Mouse (Mus musculus): ENCODE measurements around the gene Kif2a. TPM values are rescaled to one million over a fixed set of nuclear protein-coding genes. Genes with fewer than 3 reads are reported as not detected.
"Not testable (repeated sequence)": the region's sequence is repeated elsewhere in the genome, so short reads cannot be mapped to it uniquely, and the experiment has no call there.

Gene Kif2a
- polyA plus RNA-seq, 1 experiment from 2014 or later: 16.2 TPM

GRCm38 (mm10) chr13:106941211-106941976 is 80.5 kb downstream of the Kif2a start:
- Histone ChIP-seq H3K27ac (no peak overlapping the region), H3K4me1 (no peaks in the 10 kb centered on the region), H3K36me3 (no peaks in the 10 kb centered on the region), H3K27me3 (ENCODE audit: low read depth, poor library complexity, severe bottlenecking) (no peaks in the 10 kb centered on the region), H3K4me3 (peak overlapping the region; percentile 19; the same call in 1 of the 2 replicates), H3K9me3 (replicated peaks) (no peaks in the 10 kb centered on the region)
- WGBS: 25% methylated on average over 7 of the region's 7 CpGs
- DNase-seq (ENCODE audit: low spot score): peak; percentile 45

DNA sequence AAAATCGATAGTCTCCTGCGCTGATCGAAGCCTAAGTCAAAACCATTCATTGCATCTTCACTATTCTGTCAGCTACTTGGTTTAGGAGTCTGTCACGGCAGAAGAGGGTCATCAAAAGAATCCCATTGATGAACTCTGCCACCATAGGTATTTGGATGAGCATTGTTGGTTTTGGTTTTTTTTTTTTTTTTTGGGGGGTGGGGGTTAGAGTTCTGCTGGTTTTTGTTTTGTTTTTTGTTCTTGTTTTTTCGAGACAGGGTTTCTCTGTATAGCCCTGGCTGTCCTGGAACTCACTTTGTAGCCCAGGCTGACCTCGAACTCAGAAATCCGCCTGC is 84.8 kb downstream of the Kif2a start:
- 0 out of 2 replicates have a peak, but pooled peaks cover 5% of the 10 kb centered on the region for H3K4me1 ChIP-seq
- no peaks in the 10 kb centered on the region for H3K27me3 ChIP-seq (ENCODE audit: low read depth, poor library complexity, severe bottlenecking)
- WGBS: 26% methylated on average over 7 of the region's 7 CpGs
- DNase-seq (ENCODE audit: low spot score): no peak
- H3K27ac ChIP-seq: peak overlapping the region; percentile 94
- H3K36me3 ChIP-seq: 0 out of 2 replicates have a peak, but pooled peaks cover 5% of the 10 kb centered on the region
- peak overlapping the region; percentile 99 for H3K4me3 ChIP-seq
- H3K9me3 ChIP-seq (replicated peaks): no peaks in the 10 kb centered on the region

DNA sequence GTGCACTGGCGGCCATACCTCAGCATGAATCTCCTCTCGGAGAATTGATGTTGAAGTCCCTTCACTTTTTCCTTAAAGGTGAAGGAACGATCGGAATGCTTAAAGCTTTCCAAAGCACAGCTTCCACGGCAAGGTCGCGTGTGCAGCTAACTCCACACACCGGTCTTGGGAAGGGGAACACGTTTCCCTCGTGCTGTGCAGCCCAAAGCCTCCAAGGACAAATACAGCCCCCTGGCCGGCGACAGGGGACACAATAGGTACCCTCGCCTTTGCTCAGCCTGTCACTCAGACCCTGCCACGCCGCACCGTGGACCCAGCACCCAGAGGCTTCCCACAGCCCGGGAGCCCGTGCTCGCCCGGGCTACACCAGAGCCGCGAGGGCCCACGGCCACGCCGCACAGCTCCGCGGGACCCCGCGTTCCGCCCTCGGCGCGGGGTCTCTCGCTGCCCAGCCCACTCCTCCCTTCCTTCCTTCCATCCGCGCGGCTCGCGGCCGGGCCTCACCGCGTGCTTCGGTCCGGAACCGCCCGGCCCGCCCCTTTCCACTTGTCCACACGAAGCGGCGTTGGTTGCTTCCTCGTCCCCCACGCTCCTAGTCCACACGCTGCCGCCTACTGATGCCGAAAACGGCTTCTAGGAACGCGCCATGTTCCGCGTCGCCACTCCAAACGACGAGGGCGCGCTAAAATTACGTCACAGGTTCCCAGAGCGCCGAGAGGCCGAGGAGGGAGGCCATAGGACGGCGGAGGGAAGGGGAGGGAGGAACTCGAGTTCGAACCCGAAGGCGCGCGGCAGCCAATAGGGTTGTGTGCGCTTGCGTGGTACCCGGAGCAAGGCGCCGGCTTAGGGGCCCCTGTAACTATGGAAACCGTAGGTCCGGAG is 85.4 kb downstream of the Kif2a start, which contains the start of gene Ipo11:
TSS of gene Ipo11 (minus strand) at position 703 of the 882 bp plus-strand sequence.
- Histone ChIP-seq H3K4me3 (peak within 1 kb of the TSS; percentile 99), H3K4me1 (0 out of 2 replicates have a peak, but pooled peaks cover 5% of the 10 kb centered on the region), H3K27me3 (ENCODE audit: low read depth, poor library complexity, severe bottlenecking) (no peaks in the 10 kb centered on the region), H3K27ac (peak within 1 kb of the TSS; percentile 94), H3K36me3 (0 out of 2 replicates have a peak, but pooled peaks cover 5% of the 10 kb centered on the region), H3K9me3 (replicated peaks) (no peaks in the 10 kb centered on the region)
- peak; percentile 95 for DNase-seq (ENCODE audit: low spot score)
- WGBS: under 1% methylated on average over 84 of the region's 84 CpGs

DNA sequence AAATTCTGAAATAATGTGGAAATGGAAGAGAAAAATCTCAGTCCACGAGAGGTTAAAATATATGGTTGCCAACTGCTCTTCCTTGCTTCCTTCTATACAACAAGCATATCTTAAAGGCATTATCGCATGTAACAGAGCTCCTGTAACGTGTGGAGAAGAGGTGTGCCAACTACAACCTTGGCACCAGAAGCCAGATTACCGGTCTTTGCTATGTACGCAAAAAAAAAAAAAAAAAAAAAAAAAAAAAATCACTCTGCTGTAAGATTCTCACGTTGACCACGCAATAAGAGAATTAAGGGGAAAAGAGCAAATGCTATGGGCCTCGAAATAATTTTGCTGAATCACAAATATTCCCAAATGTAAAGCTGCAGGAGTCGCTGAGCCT is 86.1 kb downstream of the Kif2a start:
- Histone ChIP-seq H3K27ac (peak overlapping the region; percentile 94), H3K4me3 (peak overlapping the region; percentile 99)

DNA sequence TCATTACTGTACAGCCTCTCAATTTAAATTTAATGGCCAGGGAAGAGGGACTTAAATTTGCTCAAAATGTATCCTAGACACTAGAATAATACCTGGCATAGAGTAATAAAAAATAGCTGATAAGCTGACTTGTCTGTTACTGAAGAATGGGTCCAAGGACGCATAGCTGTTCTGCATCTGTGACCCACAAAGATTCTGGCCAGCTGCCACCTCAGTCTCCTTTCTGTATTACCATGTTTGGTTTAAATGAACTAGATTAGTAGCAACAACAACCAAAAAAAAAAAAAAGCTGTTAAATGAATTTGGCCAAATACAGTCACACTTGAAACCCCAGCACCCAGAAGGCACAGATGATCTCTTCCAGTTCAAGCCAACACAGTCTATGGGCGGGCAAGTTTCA is 92.7 kb downstream of the Kif2a start:
- Histone ChIP-seq H3K27me3 (ENCODE audit: low read depth, poor library complexity, severe bottlenecking) (no peaks in the 10 kb centered on the region), H3K9me3 (replicated peaks) (no peaks in the 10 kb centered on the region; the same call in 1 of the 2 replicates), H3K4me3 (no peak overlapping the region), H3K4me1 (no peaks in the 10 kb centered on the region), H3K36me3 (peaks cover 41% of the 10 kb centered on the region), H3K27ac (no peak overlapping the region)
- WGBS: 97% methylated on average over 2 of the region's 2 CpGs
- no peak for DNase-seq (ENCODE audit: low spot score)

More for the DNA sequence above, 86.1 kb downstream of the Kif2a start:
- no peaks in the 10 kb centered on the region for H3K9me3 ChIP-seq (replicated peaks)
- 0 out of 2 replicates have a peak, but pooled peaks cover 5% of the 10 kb centered on the region for H3K36me3 ChIP-seq
- DNase-seq (ENCODE audit: low spot score): no peak
- H3K27me3 ChIP-seq (ENCODE audit: low read depth, poor library complexity, severe bottlenecking): no peaks in the 10 kb centered on the region
- 7% methylated on average over 9 of the region's 9 CpGs for WGBS
- 0 out of 2 replicates have a peak, but pooled peaks cover 5% of the 10 kb centered on the region for H3K4me1 ChIP-seq

DNA sequence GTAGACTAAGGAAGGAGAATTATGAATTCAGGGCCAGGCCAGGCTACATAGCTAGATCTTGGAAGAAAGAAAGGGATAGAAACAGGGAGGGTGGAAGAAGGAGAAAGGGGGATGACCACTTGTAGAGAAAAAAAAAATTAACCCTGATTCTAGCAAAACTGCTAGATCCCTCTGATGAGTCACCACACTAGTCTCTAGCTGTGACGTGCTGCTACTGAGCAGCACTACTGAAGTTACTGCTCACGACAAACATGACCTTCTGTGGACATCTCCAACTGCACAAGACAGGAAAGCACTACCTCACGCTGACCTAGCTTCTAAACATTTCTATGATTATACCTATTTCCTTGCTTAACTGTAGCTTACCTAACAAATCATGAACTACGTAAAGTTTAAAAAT is 93.6 kb downstream of the Kif2a start:
- no peaks in the 10 kb centered on the region for H3K4me1 ChIP-seq
- no peaks in the 10 kb centered on the region; the same call in 1 of the 2 replicates for H3K9me3 ChIP-seq (replicated peaks)
- no peak overlapping the region for H3K27ac ChIP-seq
- H3K27me3 ChIP-seq (ENCODE audit: low read depth, poor library complexity, severe bottlenecking): no peaks in the 10 kb centered on the region
- H3K36me3 ChIP-seq: peaks cover 46% of the 10 kb centered on the region
- no peak for DNase-seq (ENCODE audit: low spot score)
- H3K4me3 ChIP-seq: no peak overlapping the region
- WGBS: 94% methylated on average over 4 of the region's 4 CpGs

- peaks cover 66% of the 10 kb centered on the region for H3K36me3 ChIP-seq
- DNase-seq (ENCODE audit: low spot score); H3K4me3 ChIP-seq; H3K27me3 ChIP-seq (ENCODE audit: low read depth, poor library complexity, severe bottlenecking); H3K27ac ChIP-seq; H3K4me1 ChIP-seq; H3K9me3 ChIP-seq (replicated peaks): not testable (repeated sequence)
- WGBS: 91% methylated on average over 3 of the region's 3 CpGs
Observed at GRCm38 (mm10) chr13:106925921-106926320, 96.0 kb downstream of the Kif2a start.

DNA sequence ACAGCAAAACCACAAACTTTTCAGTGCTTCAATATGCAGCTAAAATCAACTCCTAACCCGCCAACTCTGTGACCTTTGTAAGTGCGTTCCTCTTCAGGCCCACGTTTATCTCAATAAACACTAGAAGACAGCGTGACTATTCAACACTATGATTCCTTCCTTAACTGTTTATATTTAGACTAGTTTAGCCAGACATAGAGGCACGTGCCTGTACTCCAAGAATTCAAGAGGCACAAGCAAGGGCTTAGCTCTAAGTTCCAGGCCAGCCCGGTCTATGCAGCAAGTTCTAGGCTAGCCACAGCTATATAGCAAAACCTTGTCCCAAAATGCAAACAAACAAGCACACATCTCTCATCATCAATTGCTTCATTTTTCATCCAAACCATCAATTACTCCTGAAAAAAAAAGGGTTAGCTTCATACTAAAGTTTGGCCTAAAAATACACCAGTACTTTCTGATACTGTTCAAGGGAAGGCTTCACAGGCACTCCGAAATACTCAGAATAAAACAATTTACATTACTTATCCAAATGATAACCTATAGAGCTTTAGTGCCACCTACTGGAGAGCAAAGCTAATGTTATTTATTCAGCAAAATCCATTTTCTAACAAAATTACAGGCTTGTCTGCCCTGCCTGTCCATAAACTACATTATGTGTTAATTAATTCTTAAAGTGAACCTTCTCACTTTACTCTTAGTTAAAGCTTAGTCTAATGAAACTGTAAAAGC is 103.4 kb downstream of the Kif2a start:
- peaks cover 73% of the 10 kb centered on the region for H3K36me3 ChIP-seq
- WGBS: 91% methylated on average over 7 of the region's 7 CpGs
- DNase-seq (ENCODE audit: low spot score): no peak
- no peaks in the 10 kb centered on the region for H3K27me3 ChIP-seq (ENCODE audit: low read depth, poor library complexity, severe bottlenecking)
- H3K4me1 ChIP-seq: no peaks in the 10 kb centered on the region
- H3K4me3 ChIP-seq: no peak overlapping the region
- H3K27ac ChIP-seq: no peak overlapping the region
- H3K9me3 ChIP-seq (replicated peaks): no peaks in the 10 kb centered on the region

DNA sequence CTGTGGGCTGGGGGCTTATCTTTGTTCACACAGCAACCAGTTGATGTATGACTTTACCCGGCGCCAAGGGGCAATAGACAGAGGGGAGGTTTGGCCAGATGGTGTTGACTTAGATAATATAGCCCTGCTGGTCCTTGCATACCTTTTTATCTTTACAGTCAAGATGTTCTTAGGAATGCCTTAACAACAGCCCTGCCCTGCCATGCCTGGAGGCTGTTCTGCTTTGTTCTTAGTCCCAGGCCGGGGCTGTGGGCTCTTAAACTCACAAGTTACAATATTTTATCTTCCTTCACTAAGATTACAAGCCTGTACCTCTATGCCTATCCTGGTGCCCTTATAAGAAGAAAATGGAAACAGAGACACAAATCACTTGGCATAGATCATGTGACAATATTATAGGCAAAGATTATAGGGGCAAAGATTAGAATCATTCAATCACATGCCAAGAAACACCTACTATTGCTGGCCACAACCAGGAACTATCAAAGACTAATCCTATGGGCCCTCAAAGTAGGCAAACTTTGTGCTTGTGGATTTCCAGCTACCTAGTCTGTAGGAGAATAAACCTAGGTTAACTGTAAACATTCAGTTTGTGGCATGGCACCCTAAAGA is 108.7 kb downstream of the Kif2a start:
- Histone ChIP-seq H3K36me3 (peaks cover 56% of the 10 kb centered on the region), H3K27me3 (ENCODE audit: low read depth, poor library complexity, severe bottlenecking) (no peaks in the 10 kb centered on the region), H3K27ac (no peak overlapping the region), H3K4me1 (no peaks in the 10 kb centered on the region), H3K4me3 (no peak overlapping the region), H3K9me3 (replicated peaks) (no peaks in the 10 kb centered on the region)
- no peak for DNase-seq (ENCODE audit: low spot score)
- 29% methylated on average over 3 of the region's 3 CpGs for WGBS

DNA sequence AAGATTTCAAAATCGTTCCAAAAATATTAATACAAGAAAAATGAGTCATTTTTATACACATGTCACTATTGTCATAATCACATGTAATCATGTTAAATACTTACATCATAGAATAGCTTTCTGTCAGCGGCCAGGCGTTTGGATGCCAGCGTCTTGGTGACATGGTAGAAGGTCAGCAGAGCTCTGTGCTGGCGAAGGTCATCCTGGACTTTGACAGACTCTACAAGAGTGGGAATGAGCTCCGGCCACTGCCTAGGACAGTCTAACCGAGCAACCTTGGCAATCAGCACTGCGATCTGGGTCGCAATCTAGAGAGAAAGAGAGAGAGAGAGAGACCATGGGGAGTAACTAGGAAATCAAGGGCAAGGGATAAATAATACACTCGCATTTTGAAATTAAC is 111.8 kb downstream of the Kif2a start:
- no peak overlapping the region for H3K4me3 ChIP-seq
- no peak overlapping the region for H3K27ac ChIP-seq
- peaks cover 69% of the 10 kb centered on the region for H3K36me3 ChIP-seq
- H3K4me1 ChIP-seq: no peaks in the 10 kb centered on the region
- H3K9me3 ChIP-seq (replicated peaks): no peaks in the 10 kb centered on the region
- no peaks in the 10 kb centered on the region for H3K27me3 ChIP-seq (ENCODE audit: low read depth, poor library complexity, severe bottlenecking)
- no peak for DNase-seq (ENCODE audit: low spot score)
- WGBS: 95% methylated on average over 10 of the region's 10 CpGs

Measured in limb, embryonic 10.5 days (tissue).